Mouse (Mus musculus) cerebellum, adult 11 months (tissue): ENCODE results near the gene Nelfe.
"Not testable (repeated sequence)": the region's sequence is repeated elsewhere in the genome, so short reads cannot be mapped to it uniquely, and the experiment has no call there.

Experiments
- DNase-seq: peaks from one replicate; pipeline ENCODE4 v3.0.0; 2022

The Nelfe gene

DNA sequence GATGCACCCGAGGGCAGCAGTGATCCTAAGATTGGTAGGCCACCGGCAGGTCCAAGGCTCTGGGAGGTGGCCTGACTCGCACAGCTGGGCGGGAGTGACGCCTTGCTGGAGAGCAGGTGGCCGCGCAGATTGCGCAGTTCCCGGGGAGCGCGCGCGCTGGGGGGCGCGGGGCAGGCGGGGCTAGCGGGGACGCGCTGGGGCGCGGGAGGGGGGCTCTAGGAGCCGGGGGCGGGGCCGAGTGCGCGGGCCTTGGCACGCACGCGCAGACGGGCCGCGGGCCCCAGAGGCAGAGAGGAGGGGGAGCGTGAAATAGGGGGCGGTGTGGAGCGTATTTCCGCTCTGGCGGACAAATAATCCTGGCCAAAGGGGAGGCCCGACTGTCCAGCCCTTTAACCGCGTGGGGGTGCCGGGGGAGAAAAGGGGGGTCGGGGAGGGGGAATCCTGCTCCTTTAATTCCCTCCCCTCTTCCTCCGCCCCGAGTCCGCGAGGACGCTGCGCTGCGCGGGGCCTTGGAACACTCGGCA is 43.9 kb downstream of the Nelfe start:
- DNase-seq, result peak; percentile 93

DNA sequence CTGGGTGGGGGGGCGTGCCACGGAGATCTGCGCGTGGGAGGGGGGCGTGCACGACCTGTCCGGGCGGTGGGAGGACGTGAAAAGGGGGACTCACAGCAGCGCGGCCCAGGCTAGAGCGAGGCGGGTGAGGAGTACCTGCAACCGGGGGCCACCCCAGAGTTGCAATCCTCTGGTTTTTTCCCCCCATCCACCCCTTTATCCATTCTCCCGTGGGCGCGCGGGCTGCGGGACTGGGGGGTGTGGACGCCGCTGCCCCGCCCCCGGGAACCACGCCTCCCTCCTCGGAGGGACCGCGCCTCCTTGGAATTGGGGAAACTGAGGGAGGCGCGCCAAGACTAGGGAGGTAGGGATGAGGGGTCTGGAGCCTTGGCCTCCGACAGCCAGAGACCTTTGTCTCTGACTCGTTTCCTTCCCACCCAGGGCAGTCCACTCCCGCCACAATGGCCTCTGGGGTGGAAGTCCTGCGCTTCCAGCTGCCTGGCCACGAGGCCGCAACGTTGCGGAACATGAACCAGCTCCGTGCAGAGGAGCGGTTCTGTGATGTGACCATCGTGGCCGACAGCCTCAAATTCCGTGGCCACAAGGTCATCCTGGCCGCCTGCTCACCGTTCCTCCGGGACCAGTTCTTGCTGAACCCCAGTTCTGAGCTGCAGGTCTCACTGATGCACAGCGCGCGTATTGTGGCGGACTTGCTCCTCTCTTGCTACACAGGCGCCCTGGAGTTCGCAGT is 44.8 kb downstream of the Nelfe start:
- DNase-seq, result peak; percentile 65

DNA sequence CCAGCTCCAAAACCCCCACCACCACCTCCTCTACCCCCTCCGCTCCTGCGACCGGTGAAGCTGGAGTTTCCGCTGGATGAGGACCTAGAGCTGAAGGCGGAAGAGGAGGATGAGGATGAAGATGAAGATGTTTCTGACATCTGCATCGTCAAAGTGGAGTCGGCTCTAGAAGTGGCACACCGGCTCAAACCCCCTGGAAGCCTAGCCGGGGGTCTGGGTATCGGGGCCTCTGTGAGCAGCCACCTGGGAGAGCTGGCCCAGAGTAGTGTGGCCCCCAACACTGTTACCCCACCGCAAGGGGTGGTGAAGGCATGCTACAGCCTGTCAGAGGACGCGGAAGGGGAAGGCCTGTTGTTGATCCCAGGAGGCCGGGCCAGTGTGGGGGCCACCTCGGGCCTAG is 45.5 kb downstream of the Nelfe start:
- no peak for DNase-seq

DNA sequence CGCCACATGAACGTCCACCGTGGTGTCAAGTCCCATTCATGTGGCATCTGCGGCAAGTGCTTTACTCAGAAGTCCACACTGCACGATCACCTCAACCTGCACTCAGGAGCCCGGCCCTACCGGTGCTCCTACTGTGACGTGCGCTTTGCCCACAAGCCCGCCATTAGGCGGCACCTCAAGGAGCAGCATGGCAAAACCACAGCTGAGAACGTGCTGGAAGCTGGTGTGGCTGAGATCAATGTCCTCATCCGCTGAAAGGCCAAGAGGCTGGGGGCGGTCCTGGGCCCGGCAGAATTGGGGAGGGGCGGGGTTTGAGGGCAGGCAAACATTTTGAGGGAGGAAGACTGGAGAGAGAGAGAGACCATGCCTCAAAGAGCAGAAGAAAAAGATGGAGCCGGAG is 46.2 kb downstream of the Nelfe start:
- no peak for DNase-seq

DNA sequence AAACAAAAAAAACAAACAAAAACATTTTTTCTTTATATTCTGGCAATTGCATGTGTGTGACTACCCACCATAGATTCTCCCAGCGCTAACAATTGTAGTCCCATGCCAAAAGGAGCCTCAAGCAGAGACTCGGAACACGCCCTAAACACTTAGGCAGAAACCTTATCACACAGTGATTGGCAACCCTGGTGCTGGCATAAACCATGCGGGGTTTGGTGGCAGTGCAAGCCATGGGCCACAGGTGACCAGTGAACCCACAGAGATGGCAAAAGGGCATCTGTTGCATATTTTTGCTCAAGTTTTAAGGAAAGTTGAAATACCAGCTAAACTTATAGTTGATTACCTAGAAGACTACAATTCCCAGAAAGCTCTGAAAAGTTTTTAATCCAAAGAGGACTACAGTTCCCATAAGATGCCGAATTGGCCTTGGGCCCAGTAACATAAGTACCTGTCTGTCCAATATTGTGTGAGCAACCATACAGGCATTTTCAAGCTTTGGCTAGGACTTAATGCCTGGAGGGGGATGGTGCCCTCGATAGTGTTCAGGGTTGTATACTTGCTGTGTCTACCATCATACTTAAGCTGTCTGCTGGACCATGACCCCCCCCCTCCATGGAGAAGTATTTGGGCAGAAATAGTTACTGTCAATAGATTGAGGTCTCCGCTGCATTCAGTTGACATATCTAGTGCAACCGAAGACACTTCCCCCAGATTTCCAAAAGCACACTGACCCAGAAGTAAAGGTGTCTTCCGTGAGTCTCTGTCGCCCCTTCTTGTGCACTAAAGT is 47.4 kb downstream of the Nelfe start:
- peak; percentile 41 for DNase-seq

DNA sequence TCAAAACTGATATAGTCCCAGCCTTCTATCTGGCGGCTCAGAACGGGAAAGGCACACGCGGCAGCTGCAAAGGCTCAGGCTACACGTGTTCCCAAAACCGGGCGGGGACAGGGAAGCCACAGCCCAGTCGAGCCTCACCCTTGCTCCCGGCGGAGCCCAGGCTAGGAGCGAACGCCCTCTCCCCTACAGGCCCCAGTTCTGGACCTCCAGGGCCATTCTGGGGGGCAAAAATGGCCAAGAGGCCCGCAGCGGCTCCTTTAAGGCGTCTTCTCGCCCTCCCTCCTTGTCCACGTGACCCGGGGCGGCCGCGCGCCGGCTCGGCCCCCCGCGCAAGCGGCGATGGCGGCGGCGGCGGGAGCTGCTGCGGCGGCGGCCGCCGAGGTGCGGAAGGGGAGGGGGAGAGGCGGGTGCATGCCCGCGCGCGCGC is 48.0 kb downstream of the Nelfe start, which contains the start of the genes C2 and Ehmt2:
C2 (minus strand) TSS at position 106 of the 427 bp plus-strand sequence.
Ehmt2 (plus strand) TSS at position 310 of the 427 bp plus-strand sequence.
- DNase-seq, result peak; percentile 77

DNA sequence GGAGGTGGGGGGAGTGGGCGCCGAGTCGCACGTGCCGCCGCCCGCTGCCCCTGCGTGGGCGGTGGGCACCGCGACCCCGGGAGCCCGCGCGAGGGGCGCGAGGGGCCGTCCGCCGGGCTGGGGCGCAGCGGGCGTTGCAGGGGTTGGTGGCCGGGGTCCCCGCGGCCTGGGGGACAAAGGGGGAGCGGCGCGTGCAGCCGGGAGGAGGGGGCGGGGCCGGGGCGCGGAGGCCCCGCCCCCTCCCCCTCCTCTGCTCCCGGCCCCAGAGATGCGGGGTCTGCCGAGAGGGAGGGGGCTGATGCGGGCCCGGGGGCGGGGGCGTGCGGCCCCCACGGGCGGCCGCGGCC is 48.5 kb downstream of the Nelfe start:
- no peak for DNase-seq

DNA sequence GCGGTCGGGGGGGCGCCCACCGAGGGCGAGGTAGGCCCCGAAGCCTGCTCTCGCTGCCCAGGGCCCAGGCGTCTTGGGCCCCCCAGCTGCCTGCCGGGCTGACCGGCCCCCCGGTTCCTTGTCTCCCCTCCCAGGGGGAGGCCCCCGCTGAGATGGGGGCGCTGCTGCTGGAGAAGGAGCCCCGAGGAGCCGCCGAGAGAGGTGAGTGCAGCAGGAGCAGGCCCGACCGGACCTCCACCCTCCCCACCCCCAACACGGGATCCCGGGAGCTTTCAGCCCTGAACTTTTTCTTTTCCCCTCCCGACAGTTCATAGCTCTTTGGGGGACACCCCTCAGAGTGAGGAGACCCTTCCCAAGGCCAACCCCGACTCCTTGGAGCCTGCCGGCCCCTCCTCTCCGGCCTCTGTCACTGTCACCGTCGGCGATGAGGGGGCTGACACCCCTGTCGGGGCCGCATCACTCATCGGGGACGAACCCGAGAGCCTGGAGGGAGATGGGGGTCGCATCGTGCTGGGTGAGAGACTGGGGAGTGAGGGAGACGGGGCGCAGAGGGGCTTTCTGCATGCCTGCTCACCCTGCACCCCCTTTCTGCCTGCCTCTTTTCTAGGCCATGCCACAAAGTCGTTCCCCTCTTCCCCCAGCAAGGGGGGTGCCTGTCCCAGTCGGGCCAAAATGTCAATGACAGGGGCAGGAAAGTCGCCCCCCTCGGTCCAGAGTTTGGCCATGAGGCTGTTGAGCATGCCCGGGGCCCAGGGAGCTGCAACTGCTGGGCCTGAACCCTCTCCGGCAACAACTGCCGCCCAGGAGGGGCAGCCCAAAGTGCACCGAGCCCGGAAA is 49.1 kb downstream of the Nelfe start:
- peak; percentile 56 for DNase-seq

DNA sequence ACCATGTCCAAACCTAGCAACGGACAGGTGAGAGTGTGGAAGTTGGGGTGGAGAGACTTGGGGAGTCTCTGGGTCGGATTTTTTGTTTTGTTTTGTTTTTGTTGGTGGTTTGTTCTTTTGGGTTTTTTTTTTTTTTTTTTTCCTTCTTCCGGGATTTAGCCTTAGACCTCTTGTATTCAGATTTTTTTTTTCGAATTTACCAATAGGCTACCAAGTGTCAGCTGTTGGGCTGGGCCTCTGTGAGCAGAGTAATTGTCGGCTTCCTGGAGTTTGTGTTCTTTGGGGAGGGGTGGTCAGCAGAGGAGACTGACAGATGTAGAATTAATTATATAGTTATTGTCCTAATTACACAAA is 49.7 kb downstream of the Nelfe start:
- no peak for DNase-seq

DNA sequence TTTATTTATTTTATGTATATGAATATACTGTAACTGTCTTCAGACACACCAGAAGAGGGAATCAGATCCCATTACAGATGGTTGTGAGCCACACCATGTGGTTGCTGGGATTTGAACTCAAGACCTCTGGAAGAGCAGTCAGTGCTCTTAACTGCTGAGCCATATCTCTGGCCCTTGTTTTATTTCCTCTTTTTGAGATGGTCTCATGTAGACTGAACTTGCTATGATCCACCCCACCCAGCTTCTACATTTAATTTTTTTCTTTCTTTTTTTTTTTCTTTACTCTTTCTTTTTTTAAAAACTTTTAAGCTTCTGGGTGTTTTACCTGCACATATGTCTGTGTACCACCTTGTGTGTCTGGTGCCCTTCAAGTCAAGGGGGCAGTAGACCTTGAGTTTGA is 50.6 kb downstream of the Nelfe start:
- DNase-seq, result not testable (repeated sequence)

DNA sequence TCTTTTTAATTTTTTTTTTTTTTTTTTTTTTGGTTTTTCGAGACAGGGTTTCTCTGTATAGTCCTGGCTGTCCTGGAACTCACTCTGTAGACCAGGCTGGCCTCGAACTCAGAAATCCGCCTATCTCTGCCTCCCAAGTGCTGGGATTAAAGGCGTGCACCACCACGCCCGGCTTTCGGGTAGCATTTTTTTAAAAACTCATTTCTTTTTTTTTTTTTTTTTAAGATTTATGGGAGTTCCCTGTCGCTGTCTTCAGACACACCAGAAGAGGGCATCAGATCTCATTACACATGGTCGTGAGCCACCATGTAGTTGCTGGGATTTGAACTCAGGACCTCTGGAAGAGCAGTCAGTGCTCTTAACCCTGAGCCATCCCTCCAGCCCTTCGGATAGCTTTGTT is 51.8 kb downstream of the Nelfe start:
- DNase-seq, result not testable (repeated sequence)

DNA sequence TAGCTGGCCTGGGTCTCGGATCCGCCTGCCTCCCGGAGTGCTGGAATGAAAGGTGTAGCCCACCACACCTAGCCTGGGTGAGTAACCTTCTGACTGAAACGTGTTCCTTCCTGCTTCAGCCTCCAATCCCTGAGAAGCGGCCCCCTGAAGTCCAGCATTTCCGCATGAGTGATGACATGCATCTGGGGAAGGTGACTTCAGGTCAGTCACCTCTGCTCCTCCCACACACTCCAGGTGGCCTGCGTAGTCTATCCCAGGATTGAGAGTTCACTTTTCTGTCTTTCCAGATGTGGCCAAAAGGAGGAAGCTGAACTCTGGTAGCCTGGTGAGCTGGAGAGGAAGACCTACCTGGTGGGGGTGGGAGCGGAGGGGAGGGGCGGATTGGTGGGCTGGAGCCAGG is 52.7 kb downstream of the Nelfe start:
- no peak for DNase-seq
